Mouse (Mus musculus): Measurements from ENCODE around the gene Bicd1.
"Not testable (repeated sequence)": the region's sequence is repeated elsewhere in the genome, so short reads cannot be mapped to it uniquely, and the experiment has no call there.

Gene Bicd1

GRCm38 (mm10) chr6:149408833-149409332 is at the start of gene Bicd1:
Bicd1 (plus strand) TSS chr6:149408886.
- DNase-seq = peak; percentile 39

DNA sequence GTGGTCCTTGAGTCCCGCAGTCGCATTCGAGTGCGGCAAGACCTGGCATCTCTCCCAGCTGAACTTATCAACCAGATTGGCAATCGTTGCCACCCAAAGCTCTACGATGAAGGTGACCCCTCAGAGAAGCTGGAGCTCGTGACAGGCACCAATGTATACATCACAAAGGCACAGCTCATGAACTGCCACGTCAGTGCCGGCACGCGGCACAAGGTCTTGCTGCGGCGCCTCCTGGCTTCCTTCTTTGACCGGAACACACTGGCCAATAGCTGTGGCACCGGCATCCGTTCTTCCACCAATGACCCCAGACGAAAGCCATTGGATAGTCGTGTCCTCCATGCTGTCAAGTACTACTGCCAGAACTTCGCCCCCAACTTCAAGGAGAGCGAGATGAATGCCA is 46.2 kb upstream of the Bicd1 start:
- DNase-seq = not testable (repeated sequence)

GRCm38 (mm10) chr6:149365975-149366374 is 42.7 kb upstream of the Bicd1 start:
- not testable (repeated sequence) for DNase-seq

DNA sequence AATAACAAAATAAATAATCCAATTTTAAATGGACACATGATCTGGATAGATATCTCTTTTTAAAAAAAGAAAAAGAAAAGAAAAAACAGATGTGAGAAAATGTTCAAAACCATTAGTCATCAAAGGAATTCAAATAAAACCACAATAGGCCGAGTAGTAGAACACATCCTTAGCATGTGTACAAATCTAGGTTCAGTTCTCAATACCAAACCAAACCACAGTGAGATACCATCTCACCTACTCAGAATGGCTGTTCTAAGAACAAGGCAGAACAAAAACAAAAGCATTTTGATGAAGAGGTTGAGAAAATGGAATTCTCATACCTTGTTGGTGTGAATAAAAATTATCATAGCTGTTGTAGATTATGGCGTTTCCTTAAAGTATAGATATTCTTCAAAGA is 42.3 kb upstream of the Bicd1 start:
- DNase-seq = no peak

DNA sequence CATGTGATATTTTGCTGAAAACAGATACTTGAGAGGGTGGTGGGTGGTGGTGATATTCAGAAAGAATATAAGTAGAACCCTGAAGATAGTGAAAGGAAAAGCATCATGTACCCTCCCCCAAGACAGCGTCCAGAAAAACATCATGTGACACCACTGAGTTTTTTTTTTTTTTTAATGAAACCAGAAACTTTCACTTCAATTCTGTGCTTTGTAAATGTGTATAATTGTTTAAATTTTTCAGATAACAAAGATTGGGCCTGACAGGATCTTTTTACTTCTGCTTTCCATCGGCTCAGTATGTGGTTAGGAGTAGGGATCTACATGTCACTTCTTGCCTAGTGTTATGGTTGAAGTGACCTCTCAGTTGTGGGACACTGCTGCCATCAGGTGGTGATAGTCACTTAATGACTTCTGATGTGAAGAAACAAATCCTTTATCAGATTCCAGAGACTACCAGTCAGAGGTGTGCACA is 33.7 kb upstream of the Bicd1 start:
- peak; percentile 72 for DNase-seq

GRCm38 (mm10) chr6:149383531-149383930 is 25.2 kb upstream of the Bicd1 start:
- no peak for DNase-seq

DNA sequence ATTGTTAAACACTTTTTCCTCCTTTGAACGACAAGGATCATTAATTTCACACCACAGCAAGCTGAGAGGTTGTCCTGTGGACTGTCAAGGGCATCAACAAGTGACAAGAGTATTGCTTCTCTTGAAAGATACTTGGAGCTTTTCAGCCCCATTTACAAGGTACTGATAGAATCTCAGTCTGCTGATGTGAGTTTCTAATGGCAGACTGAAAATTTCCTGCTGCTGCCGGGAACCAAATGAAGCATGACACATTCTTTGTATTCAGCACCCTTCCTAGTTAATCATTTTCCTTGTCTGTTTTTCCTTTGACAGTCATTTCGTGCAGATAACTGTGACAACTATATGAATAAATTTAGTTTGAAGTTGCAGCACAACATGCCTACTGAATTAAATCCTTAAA is 22.3 kb upstream of the Bicd1 start:
- no peak for DNase-seq

DNA sequence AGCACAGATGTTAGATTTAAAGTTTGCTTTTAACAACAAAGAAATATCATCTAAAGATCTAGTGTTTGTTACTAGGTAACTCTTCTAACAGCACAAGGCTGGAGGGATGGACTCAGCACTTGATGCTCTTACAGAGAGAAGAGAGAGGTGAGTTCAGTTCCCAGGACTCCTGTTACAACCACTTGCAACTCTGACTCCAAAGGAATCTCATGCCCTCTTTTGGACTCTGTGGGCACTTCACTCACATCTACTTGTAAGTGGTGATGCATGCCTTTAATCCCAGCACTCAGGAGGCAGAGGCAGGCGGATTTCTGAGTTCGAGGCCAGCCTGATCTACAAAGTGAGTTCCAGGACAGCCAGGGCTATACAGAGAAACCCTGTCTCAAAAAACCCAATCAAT is 19.1 kb upstream of the Bicd1 start:
- DNase-seq = not testable (repeated sequence)

- no peak for DNase-seq
These were observed 9.3 kb upstream of the Bicd1 start for GRCm38 (mm10) chr6:149399396-149399795.

- DNase-seq = no peak
These were observed 655 bp downstream of the Bicd1 start for GRCm38 (mm10) chr6:149409341-149409740.

- DNase-seq = no peak
These were observed 1.2 kb downstream of the Bicd1 start for GRCm38 (mm10) chr6:149409845-149410244.

DNA sequence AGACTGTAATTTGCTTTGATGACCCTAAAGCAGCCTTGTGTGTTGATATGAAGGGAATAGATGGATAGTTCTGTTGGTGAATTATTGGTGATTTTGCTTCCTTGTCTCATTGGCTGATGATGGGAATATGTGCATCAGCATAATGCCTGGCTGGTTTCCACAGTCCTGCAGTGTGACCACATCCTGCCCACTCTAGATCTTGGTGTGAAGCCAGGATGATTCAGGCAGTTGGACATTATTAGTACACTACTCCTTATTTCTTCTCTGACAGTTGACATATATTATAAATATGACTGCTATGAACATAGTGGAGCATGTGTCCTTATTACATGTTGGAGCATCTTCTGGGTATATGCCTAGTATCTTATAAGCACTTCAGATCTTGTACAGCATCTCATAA is 4.6 kb downstream of the Bicd1 start:
- DNase-seq = no peak

GRCm38 (mm10) chr6:149424748-149425147 is 16.1 kb downstream of the Bicd1 start:
- no peak for DNase-seq

DNA sequence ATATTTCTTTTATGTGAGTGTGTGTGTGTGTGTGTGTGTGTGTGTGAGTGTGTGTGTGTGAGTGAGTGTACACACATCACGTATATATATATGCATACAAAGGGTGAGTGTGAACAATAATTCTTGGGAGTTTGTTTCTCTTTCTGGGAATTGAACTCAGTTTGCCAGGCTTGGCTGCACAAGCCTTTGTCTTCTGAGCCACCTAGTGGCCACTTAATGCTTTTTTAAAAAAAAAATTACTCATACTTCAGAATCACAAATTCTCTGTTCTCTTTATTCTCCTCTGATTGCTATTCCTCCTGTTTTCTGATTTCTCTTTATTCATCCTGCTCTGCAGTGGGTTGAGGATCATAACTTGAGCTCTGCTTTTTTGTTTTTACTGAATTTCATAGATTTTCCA is 30.5 kb downstream of the Bicd1 start:
- DNase-seq = no peak

- no peak for DNase-seq
These were observed 34.2 kb downstream of the Bicd1 start for GRCm38 (mm10) chr6:149442884-149443283.

GRCm38 (mm10) chr6:149445854-149446253 is 37.2 kb downstream of the Bicd1 start:
- no peak for DNase-seq

GRCm38 (mm10) chr6:149457324-149457723 is 48.6 kb downstream of the Bicd1 start:
- no peak for DNase-seq

DNA sequence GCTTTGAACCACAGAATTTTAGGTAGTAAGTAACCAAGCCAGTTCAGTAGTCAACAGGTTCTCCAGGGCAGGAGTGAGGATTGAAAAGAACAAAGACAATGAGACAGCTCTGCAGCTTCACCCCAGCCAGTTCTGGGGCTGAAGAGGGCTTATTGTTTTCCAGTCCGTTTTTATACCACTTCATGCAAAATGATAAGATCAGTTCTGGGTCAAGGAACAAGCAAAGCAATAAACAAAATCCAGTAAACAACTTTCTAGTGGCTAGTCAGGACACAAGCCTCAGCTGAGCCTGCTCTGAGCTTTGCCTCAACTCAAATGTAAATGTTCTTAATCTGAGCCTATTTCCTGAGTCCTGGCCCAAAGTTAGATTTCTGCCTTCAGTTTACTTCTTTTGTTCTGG is 52.3 kb downstream of the Bicd1 start:
- DNase-seq = no peak

- DNase-seq = no peak
These were observed 62.8 kb downstream of the Bicd1 start for GRCm38 (mm10) chr6:149471477-149471876.

- not testable (repeated sequence) for DNase-seq
These were observed 63.8 kb downstream of the Bicd1 start for GRCm38 (mm10) chr6:149472441-149472840.

- not testable (repeated sequence) for DNase-seq
These were observed 73.2 kb downstream of the Bicd1 start for GRCm38 (mm10) chr6:149481868-149482267.

- no peak for DNase-seq
These were observed 86.0 kb downstream of the Bicd1 start for GRCm38 (mm10) chr6:149494662-149495061.

DNA sequence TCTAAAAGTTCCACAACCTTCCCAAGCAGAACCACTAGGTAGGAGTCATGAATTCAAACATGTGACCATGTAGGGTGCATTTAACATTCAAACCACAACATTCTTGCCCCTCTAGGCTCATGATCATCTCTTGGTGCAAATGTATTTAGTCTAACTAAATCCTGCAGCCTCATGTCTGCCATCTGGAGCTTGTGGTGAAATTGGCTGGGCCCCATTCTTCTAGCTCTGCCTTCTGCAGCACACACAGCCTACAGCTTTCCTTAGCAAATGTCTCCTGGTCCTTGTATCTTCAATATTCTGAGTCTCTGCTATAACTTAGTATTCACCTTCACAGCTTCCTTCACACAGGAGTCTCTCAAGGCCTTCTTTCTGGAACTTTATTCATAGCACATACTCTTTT is 87.2 kb downstream of the Bicd1 start:
- no peak for DNase-seq

- peak; percentile 35 for DNase-seq
These were observed 157.2 kb downstream of the Bicd1 start for GRCm38 (mm10) chr6:149565720-149566498.

DNA sequence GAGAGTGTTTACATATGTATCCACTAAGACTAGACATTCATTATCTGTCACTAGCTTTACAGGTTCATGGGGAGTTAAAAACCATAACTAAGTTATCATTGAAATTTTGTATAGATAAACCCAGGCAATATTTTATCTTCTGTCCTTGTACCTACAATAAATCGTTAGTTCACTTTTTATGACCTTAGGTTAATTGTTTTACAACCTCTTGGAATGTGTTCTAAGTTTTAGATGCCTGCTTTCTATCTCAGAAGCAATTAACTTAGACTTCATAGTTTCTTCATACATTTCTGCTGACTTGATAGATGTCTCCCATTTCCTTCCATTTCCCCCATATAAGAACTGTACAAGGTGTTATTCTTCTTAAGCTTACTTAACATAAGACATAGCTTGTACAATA is 158.5 kb downstream of the Bicd1 start:
- DNase-seq = no peak

All from thymus, postnatal 4 days (tissue).